In genomic region chr16:57606444-57607227, GRCm38 (mm10) we compare ENCODE assay signal across 7 mouse cellular contexts. TPM values are rescaled to one million over a fixed set of nuclear protein-coding genes. Genes with fewer than 3 reads are reported as not detected.
DNase-seq lines count a peak whose midpoint lies in the region; ATAC-seq and TF ChIP-seq lines count a peak whose summit lies in the region.

Gene Cmss1 (minus strand): TSS chr16:57606864.

- H3K9me3 ChIP-seq in embryonic facial prominence, embryonic 12.5 days: no peaks in the 10 kb centered on the region
- H3K9me3 ChIP-seq in limb, embryonic 12.5 days: no peaks in the 10 kb centered on the region
- no peaks in the 10 kb centered on the region for H3K9me3 ChIP-seq in midbrain, embryonic 15.5 days

- WGBS in embryonic facial prominence, embryonic 12.5 days: under 1% methylated on average over 64 of the region's 64 CpGs
- under 1% methylated on average over 64 of the region's 64 CpGs for WGBS in kidney, adult 2 months
- under 1% methylated on average over 64 of the region's 64 CpGs for WGBS in limb, embryonic 12.5 days
- under 1% methylated on average over 62 of the region's 64 CpGs for WGBS in midbrain, embryonic 15.5 days
- WGBS in spleen, adult 2 months: under 1% methylated on average over 64 of the region's 64 CpGs

- H3K4me3 ChIP-seq in embryonic facial prominence, embryonic 12.5 days: peak within 1 kb of the TSS; percentile 91
- H3K4me3 ChIP-seq in kidney, adult 2 months (ENCODE audit: insufficient read depth, low read depth, low read length): peak within 1 kb of the TSS; percentile 97
- peak within 1 kb of the TSS; percentile 93 for H3K4me3 ChIP-seq in limb, embryonic 12.5 days (replicated peaks)
- H3K4me3 ChIP-seq in midbrain, embryonic 15.5 days: peak within 1 kb of the TSS; percentile 63
- H3K4me3 ChIP-seq in spleen, adult 2 months (ENCODE audit: extremely low read depth, insufficient read depth, insufficient read length): peak within 1 kb of the TSS; percentile 97

- H3K4me2 ChIP-seq in embryonic facial prominence, embryonic 12.5 days (replicated peaks): peak within 1 kb of the TSS; percentile 72
- H3K4me2 ChIP-seq in limb, embryonic 12.5 days: peak within 1 kb of the TSS; percentile 83
- H3K4me2 ChIP-seq in midbrain, embryonic 15.5 days: peak within 1 kb of the TSS; percentile 86

- no peak within 1 kb of the TSS for H3K27ac ChIP-seq in embryonic facial prominence, embryonic 12.5 days
- no peak within 1 kb of the TSS for H3K27ac ChIP-seq in kidney, adult 2 months (ENCODE audit: insufficient read depth, low read depth, low read length)
- H3K27ac ChIP-seq in limb, embryonic 12.5 days: 0 out of 2 replicates have a peak within 1 kb of the TSS, but pooled peaks have one; percentile 66
- peak within 1 kb of the TSS; percentile 77 for H3K27ac ChIP-seq in midbrain, embryonic 15.5 days
- no peak within 1 kb of the TSS for H3K27ac ChIP-seq in spleen, adult 2 months (ENCODE audit: insufficient read depth, low read length)

- peak; percentile 88 for DNase-seq in adrenal gland, postnatal 25 days
- peak; percentile 81 to 90 for DNase-seq in heart, adult 18-20 months
- DNase-seq in kidney, adult 2 months: peak; percentile 85
- DNase-seq in spleen, adult 2 months (ENCODE audit: low read depth in 1 of 2, low spot score in 2 of 2): peak; percentile 71 to 74

- no peak for TF ChIP-seq POLR2A in kidney, adult 2 months (IDR thresholded peaks at IDR 0.05; ENCODE audit: low read depth, low read length)
- TF ChIP-seq POLR2A in spleen, adult 2 months (IDR thresholded peaks at IDR 0.05; ENCODE audit: low read depth, low read length): no peak

- peak within 1 kb of the TSS; percentile 63 for H3K9ac ChIP-seq in embryonic facial prominence, embryonic 12.5 days
- peak within 1 kb of the TSS; percentile 69 for H3K9ac ChIP-seq in limb, embryonic 12.5 days (replicated peaks)
- peak within 1 kb of the TSS; percentile 52 for H3K9ac ChIP-seq in midbrain, embryonic 15.5 days

- H3K36me3 ChIP-seq in embryonic facial prominence, embryonic 12.5 days: no peaks in the 10 kb centered on the region
- no peaks in the 10 kb centered on the region for H3K36me3 ChIP-seq in kidney, adult 2 months (ENCODE audit: control insufficient read depth, insufficient read depth, low read length)
- H3K36me3 ChIP-seq in limb, embryonic 12.5 days: no peaks in the 10 kb centered on the region
- no peaks in the 10 kb centered on the region for H3K36me3 ChIP-seq in midbrain, embryonic 15.5 days (replicated peaks)
- H3K36me3 ChIP-seq in spleen, adult 2 months (ENCODE audit: control insufficient read depth, insufficient read depth, low read length): no peaks in the 10 kb centered on the region

- no peaks in the 10 kb centered on the region for H3K27me3 ChIP-seq in embryonic facial prominence, embryonic 12.5 days
- H3K27me3 ChIP-seq in kidney, adult 2 months (replicated peaks; ENCODE audit: control insufficient read depth, insufficient read depth, low read length): no peaks in the 10 kb centered on the region
- H3K27me3 ChIP-seq in limb, embryonic 12.5 days: no peaks in the 10 kb centered on the region
- H3K27me3 ChIP-seq in midbrain, embryonic 15.5 days (replicated peaks): no peaks in the 10 kb centered on the region
- no peaks in the 10 kb centered on the region for H3K27me3 ChIP-seq in spleen, adult 2 months (ENCODE audit: control insufficient read depth, insufficient read depth, low read length)

- peaks cover 10% of the 10 kb centered on the region for H3K4me1 ChIP-seq in embryonic facial prominence, embryonic 12.5 days
- peaks cover 4% of the 10 kb centered on the region; the same call in 1 of the 2 replicates for H3K4me1 ChIP-seq in kidney, adult 2 months (ENCODE audit: control insufficient read depth, insufficient read depth, low read length)
- H3K4me1 ChIP-seq in limb, embryonic 12.5 days (replicated peaks): peaks cover 7% of the 10 kb centered on the region
- peaks cover 12% of the 10 kb centered on the region for H3K4me1 ChIP-seq in midbrain, embryonic 15.5 days
- no peaks in the 10 kb centered on the region; the same call in 1 of the 2 replicates for H3K4me1 ChIP-seq in spleen, adult 2 months (ENCODE audit: control insufficient read depth, insufficient read depth, insufficient read length)

- TF ChIP-seq CTCF in kidney, adult 2 months (conservative IDR thresholded peaks at IDR 0.05; ENCODE audit: insufficient read depth, insufficient read length, low read depth, low read length): no peak
- TF ChIP-seq CTCF in spleen, adult 2 months (IDR thresholded peaks at IDR 0.05; ENCODE audit: extremely low read depth, insufficient read depth, insufficient read length, insufficient replicate concordance): no peak

- peak; percentile 44; the same call in 1 of the 2 replicates for ATAC-seq in embryonic facial prominence, embryonic 12.5 days (ENCODE audit: insufficient number of reproducible peaks, insufficient read depth, low FRiP score, low TSS enrichment)
- ATAC-seq in limb, embryonic 12.5 days (ENCODE audit: insufficient number of reproducible peaks, insufficient read depth, low FRiP score, low TSS enrichment, low read depth): peak; percentile 82
- peak; percentile 97 for ATAC-seq in midbrain, embryonic 15.5 days (replicated peaks)

RNA-seq across cellular contexts. Expression of gene Cmss1, which starts in this region (rescaled TPM):
- total RNA-seq in adrenal gland, postnatal 25 days (2021): 16.1 and 17.6 TPM in 2 replicates
- 54.1 and 56.1 TPM in 2 replicates for polyA plus RNA-seq in embryonic facial prominence, embryonic 12.5 days (2016; fragmentation: Nextera tagmentation; extraction: Ambion mirVana)
- 10 to 100 TPM; 70.2 to 79.9 TPM for total RNA-seq in heart, adult 18-20 months (2021)
- 4.4 and 7.2 TPM in 2 replicates for polyA plus RNA-seq in kidney, adult 2 months (2012; rRNA removed)
- 52.6 and 58.1 TPM in 2 replicates for polyA plus RNA-seq in limb, embryonic 12.5 days (2016; fragmentation: Nextera tagmentation; extraction: Ambion mirVana)
- 35.0 and 36.4 TPM in 2 replicates for polyA plus RNA-seq in midbrain, embryonic 15.5 days (2015; fragmentation: Nextera tagmentation; extraction: Ambion mirVana)
- polyA plus RNA-seq in spleen, adult 2 months (2012; rRNA removed): 3.0 and 3.4 TPM in 2 replicates

Comparison
In these comparisons a context has a peak if more than half of its experiments do, and no peak if none do; other contexts are left out.
1. ATAC-seq: peak in every context shown above with its lines; median percentile 97 in midbrain, embryonic 15.5 days; 82 in limb, embryonic 12.5 days; 44 in embryonic facial prominence, embryonic 12.5 days.
2. H3K27ac ChIP-seq: peak in limb, embryonic 12.5 days (single experiment) and midbrain, embryonic 15.5 days (single experiment); none in embryonic facial prominence, embryonic 12.5 days (single experiment), kidney, adult 2 months (single experiment) and spleen, adult 2 months (single experiment).
3. Peak in every context shown above with its lines, with median percentiles within 50 percentile points of each other: DNase-seq, H3K4me2 ChIP-seq, H3K4me3 ChIP-seq and H3K9ac ChIP-seq.